Mouse (Mus musculus): ENCODE data around the gene Slpi.
A peak's percentile ranks its signal among the peaks of the same experiment; 100 is the strongest.

The Slpi gene

DNA sequence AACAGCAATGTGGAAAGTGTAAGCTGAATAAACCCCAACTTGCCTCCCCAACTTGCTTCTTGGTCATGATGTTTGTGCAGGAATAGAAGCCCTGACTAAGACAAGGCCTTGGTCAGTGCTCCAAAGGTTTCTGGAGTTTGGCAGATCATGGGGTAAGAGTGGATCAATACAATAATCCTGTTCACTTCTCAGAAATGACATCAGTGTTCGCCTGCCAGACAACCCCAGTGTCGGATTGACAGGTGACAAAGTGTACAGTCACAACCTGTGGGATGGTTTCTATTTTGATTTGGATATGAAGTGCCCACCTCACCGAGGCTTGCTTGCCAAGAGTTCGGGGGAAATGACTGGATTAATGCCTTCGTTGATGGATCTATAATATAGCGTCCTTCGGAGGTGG lies 32.4 kb upstream of the Slpi start:
- no peak for DNase-seq (ENCODE audit: low spot score)

DNA sequence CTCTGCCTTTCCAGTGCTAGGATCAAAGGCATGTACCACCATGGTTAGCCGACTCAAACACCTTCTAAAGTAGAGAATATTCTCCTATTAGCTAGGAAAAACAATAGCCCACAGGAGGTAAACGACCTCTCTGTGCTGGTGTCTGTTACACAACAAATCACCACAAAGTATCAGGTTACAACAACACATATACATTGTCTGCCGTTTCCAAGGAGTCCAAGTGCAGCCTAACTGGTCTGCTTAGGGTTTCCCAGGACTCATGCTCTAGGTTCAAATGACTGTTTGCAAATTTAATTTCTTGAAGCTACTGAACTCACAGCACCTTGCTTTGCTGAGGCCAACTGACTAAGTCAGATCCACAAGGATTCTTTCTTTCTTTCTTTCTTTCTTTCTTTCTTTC lies 30.6 kb upstream of the Slpi start:
- DNase-seq (ENCODE audit: low spot score): no peak

DNA sequence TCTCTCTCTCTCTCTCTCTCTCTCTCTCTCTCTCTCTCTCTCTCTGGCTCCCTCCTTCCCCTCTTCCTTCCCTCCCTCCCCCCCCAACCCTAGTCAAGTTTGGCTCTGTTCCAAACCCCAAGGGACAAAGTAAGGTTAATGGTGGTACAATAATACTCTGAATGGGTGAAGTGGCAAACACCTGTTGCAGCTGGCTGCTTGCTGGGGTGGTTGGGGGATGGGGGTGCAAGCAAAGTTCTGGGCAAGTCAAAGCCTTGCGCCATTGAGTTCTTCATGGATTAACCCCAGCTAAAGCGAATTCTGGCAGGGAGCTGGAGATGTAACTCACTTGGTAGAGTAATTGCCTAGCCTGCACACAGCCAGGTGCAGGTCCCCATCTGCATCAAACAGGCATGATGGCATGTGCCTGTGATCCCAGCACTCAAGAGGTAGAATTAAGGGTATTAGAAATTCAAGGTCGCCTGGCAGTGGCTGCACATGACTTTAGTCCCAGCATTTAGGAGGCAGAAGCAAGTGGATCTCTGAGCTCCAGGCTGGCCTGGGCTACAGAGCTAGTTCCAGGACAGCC lies 29.5 kb upstream of the Slpi start:
- DNase-seq (ENCODE audit: low spot score): no peak

DNA sequence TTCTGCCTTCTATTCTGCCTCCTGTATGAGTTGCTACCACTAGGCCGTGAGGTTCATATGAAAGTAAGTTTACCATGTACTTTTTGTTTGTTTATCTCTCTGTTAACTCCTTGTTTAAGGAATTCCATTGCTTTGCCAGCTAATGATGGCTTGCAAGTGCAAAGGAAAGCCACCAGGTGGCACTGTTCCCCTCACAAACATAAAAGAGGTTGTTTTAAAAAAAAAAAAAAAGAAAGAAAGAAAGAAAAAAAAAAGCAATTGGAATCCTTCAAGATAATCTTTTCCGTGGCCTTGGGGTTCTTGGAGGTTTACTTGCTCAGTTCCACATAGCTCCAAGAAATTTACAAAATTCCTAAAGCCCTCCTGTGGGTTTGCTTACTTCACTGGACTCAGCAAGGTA lies 28.3 kb upstream of the Slpi start:
- DNase-seq (ENCODE audit: low spot score): no peak

DNA sequence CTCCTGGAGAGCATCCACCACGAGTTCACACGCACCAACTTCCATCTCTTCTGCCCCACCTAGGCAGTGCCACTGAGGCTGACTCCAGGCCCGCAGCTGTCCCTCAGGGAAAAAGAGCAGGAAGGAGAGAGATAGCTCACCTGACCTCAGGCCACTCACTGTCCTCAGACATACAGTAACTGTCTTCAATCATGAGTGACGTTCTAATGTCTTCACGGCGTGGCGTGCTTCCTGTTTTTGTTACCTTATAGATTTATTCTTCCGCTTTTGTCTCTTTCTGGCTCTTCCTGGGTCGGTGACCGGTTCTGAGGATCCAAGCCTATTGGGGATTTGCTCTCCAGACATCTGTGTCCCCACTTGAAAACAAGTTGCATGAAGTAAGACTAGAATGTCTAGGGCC lies 25.7 kb upstream of the Slpi start:
- DNase-seq (ENCODE audit: low spot score): no peak

DNA sequence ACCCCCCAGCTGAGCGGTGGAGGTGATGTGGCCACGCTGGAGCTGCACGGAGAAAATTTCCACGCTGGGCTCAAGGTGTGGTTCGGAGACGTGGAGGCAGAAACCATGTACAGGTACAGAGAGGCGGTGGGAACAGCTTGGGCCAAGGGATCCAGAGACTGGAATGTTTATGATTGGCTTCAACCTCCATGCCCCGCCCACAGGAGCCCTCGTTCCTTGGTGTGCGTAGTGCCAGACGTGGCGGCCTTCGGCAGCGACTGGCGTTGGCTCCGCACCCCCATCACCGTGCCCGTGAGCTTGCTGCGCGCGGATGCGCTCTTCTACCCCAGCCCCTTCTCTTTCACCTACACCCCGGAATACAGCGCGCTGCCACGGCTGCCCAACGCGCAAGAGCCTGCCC lies 25.3 kb upstream of the Slpi start:
- DNase-seq (ENCODE audit: low spot score): no peak

DNA sequence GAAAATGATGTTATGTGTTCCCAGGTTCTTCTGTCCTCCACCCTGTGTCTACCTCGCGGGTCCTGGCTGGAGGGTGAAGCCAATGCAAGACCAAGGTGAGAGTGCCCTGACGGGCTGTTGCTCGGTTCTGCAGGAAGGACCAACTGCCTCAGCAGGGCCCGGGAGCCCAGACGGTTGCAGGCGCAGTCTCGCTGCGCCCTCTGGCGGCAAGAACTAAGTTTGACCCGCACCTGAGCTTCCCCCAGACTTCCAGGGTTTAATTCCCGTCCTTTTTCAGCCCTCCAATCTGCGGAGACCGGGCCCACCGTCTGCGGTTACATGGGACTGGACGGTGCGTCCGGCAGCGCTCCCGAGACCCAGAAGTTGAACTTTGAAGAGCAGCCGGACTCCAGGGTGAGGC lies 18.8 kb upstream of the Slpi start:
- DNase-seq (ENCODE audit: low spot score): no peak

DNA sequence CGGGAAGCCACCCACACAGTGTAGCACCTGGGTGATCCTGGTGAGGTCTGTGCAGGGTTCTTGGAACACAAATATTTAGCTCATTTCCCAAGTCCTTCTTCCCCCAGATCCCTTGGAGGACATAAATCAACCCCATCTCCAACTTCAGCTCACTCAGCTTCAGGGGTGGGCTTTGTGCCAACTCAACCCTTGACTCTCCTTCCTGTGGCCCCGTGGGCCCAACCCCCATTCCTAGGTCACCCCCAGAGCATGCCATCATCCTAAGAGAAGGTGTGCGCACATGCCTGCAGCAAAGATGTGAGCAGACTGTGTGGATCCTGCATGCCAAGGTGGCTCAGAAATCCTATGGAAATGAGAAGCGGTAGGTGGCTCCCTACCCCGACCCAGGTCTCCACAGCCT lies 16.6 kb upstream of the Slpi start:
- DNase-seq (ENCODE audit: low spot score): no peak

DNA sequence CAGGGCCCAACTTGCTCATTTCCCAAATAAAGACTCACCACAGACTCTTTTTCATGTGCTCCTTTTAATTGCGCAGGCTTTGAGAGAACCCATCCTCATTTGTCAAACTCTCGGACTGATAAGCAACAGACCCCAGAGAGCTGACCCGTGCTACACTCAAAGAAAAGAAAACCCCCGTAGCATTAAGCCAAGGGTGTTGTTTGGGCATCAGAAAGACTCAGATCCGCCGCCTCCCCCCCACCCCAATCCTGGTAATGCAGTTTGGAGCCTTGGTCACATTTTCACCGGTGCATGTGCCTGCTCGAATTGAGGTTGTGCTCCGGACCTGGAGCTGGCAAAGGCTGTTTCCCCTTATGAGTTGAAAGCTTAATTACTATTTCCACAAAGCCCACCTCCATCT lies 16.2 kb upstream of the Slpi start, which contains the start of gene Matn4:
TSS of gene Matn4 (minus strand) at position 101 of the 400 bp plus-strand sequence.
- DNase-seq (ENCODE audit: low spot score): no peak

DNA sequence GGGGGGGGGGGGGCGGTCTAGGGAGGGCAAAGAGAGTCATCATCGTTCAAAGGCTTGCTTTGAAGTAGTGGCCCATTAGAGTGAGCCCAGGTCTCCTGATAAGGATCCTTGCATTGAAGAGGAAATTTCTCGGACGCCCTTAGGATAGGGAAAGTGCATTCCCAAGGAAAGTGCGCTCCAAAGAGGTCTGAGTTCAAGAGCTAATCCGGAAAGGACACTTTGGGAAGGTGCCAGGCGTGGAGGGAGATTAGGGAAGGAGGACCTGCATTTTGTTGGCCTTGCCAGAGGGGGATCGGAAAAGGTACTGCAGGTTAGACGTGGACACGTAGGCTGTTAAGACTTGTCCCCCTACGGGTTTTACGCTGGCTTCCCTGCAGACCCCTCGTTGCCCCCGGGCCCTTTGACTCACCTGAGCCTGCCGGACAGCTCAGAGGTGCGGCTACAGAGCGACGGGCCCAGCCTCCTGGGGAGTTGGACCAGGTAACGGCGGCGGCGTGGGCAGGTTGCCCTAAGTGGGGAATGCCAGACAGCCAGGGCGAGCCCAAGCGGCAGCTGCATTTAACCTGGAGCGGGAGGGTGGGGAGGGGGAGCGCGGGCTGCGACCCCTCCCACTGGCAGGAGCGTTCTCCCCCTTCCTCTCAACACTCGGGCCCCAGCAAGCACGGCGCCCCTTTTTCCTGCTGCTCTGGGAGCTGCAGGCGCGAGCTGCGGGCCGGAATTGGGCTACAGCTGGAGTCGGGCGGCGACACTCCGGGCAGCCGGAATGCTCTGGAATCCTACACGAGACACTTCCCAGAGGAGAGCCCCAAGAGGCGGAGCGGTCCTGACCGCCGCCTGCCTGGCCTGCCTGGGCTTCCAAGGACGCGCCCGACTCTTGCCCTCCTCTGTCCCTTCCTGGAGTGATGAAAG lies 15.4 kb upstream of the Slpi start:
- no peak for DNase-seq (ENCODE audit: low spot score)

DNA sequence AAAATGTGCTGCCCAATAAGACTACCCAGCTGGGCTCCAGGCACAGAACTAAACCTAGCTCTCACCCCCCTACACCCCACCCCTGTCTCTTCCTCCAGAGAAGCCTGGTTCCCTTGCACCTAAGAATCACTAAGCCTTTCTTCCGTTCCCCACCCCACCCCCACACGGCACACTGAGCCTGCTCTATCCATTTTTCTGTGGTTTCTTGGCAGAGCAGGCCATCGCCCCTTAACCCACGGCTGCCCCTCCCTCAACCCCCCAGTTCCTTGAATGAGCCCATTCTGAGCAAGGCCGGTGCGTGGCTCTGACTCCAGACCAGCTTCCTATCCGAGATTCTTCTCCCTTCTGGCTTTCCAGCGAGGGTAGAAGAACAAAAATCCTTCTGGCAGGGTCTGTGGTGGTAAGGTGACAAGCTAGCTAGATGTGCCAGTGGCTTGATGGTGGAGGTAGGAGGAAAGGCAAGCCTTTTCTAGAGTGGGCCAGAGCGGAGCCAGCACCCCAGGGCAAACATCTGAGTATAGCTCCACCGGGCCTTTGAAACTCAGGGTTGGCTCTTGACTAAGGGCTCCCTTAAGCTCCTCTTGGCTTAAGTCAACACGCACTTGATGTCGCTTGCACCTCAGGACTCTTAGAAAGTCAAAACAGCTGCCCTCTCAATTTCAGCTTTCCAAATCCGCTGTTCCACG lies 14.6 kb upstream of the Slpi start:
- DNase-seq (ENCODE audit: low spot score): no peak

DNA sequence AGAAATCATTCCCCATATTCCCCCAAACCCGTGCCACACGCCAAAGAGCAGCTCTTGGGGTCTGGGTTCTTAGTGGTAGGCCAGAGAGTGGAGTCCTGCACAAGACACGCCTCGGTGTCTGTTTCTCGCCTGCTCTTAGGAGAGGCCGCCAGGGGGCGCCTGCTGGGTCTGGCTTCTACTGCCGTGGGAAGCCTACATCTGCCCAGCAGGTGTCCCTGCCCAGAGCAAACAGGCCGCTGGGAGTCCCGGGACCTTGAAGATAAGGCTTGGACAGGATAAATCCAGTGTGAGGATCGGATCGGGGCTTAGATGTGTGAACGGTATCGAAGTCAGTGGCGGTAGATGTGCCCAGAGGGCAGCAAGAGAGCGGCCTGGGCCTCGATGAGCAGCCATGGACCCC lies 14.0 kb upstream of the Slpi start, which contains the start of gene Rbpjl:
TSS of gene Rbpjl (plus strand) at position 236 of the 400 bp plus-strand sequence.
- peak; percentile 58 for DNase-seq (ENCODE audit: low spot score)

DNA sequence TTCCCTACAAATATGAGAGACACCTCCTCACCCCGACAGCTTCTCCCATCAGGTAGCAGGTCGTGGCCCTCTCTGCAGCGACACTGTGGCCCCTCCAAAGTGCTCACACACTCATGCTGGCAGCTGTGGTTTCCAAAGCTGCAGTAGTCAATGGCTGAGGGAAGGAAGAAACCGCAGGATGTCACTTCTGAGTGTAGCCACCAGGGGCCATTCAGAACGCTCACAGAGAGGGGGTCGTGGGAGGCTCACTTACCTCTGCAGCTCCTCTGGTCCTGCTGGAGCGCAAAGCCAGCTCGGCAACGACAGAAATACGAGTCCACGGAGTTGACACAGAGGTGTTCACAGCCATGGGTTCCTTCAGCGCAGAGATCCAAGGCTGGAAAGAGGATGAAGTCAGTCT lies 8.0 kb upstream of the Slpi start:
- DNase-seq (ENCODE audit: low spot score): no peak

DNA sequence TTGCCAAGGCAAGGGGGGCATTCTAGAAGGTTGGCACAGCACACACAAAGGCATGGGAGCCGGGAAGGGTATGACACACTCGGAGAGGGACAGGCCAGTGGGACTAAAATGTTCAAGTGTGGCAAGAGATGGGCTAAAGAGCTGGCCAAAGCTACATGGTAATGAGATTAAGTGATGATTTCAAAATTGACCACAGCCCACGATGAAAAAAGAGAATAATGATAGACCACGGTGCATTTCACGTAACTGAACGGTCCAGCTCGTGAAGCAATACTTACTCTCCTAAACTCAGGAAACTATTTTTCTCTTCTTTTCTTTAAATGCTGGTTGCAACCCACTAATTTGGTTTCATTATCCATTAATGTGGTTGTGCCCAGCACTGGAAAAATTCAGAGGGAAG lies 7.2 kb upstream of the Slpi start:
- no peak for DNase-seq (ENCODE audit: low spot score)

DNA sequence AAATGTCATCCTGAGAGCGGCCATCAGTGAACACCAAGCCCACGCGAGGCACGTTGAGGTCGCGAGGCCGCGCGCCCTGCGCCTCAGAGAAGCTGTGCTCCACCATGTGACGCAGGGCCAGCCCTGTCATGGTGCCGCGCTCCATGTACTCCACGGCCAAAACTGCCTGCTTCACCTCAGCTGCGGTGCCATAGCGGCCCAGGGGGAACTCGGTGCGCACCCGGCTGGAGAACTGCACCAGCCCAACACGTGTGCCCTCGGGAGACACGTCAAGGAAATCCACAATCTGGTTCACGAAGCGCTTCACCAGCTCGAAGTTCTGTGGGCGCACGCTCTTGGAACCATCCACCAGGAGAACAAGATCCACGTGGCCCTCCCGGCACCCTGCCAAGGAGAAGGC lies 4.2 kb upstream of the Slpi start:
- no peak for DNase-seq (ENCODE audit: low spot score)

DNA sequence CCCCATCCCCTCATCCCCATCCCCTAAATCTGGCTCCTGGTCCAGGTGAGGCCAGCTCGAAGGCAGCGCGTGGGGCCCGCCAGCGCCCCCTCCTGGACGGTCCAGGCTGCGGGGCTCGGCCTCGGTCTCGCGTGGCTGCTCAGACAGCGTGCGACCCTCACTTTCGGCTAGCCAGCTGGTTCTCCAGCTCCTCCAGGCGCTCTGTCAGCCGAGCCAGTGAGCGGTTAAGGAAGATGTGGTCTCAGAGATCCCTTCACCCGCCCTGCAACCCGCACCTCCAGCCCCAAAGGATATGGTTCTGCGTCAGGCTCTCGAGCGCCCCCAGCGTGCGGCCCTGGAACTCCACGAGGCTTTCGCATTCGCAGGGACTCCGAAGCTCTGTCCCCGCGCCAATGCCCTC lies 604 bp upstream of the Slpi start:
- DNase-seq (ENCODE audit: low spot score): peak; percentile 69

DNA sequence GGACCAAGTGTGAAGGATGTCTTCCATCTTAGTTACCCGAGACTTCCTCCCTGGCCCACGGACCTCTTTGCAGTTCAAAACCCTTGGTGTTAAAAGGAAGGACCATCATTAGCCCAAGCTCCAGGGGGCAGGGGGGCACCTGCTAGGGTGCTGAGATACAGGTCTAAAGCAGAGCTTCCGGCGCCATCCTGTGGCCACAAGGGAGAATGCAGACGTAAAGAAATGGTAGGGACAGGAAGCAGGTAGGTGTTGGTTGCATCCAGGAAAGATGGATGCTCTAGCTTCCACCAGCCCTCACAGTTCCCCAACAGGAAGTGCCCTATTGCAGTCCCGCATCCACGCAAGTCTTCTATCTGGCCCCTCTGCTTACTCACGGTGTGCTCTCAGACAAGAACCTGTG lies 1.9 kb downstream of the Slpi start:
- no peak for DNase-seq (ENCODE audit: low spot score)

DNA sequence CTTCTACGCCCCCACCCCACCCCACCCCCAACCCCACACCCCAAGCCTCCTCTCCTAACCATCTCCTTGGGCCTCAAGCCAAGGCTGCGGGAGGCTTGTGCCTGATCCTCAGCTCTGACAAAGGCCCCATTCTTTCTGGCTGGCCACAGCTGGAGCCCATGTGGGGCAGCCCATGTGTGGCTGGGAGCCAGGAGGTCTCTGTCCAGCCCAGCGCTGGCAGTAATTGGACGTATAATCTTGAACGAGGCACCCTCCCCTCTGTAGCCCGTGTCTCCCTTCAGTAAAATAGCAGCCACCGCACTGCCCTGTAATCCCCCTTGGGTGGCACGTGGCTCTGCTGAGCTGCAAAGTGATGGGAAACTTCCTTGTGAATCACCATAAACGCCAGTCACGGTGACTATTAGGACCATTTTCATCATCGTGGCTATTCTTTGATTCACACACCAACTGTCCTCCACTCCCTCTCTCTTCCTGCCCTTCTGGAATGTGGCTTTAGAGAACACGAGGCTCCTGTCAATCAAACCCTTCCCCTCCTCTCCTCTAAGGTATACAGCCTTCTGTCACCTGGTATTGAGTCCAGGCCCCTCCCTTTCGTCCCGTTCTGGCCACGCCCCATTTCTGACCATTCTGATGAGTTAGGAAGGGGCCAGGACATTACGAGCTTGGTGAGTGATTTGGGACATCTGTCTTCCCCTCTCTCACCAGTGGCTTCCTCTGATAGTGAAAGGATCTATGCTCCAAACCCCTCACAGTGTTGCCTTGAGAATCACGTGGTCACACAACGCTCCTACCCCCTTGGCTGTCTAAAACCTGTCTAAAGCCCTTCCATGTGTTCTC lies 2.8 kb downstream of the Slpi start:
- no peak for DNase-seq (ENCODE audit: low spot score)

DNA sequence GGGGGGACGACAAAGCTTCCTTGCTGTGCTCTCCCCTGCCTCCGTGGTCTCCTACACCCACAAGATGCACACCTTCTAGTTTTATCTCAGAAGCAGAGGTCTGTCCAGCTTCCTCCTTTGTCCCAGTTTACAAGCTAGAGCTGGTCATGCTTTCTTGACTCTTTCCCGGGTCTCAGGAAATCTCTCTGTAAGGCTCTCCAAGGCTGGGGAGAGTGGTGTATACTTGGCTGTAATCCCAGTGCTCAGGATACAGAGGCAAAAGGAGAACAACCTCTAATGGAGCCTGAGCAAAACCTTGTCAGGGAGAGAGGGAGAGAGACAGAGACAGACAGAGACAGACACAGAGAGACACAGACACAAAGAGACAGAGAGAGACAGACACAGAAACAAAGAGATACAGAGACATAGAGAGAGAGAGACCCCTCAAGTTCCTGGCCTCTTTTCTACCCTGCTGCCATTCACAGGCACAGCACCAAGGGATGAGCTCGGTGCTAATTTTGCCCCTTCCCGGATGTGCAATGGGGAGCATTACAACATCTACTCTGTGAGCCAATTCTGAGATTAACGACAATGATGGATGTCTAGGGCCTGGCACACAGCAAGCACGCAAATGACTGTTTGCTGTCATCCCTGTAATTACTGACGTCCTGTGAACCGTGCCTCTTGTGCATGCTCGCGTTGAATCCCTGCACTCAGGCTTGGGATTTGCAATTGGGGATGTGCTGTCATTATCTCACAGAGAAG lies 5.1 kb downstream of the Slpi start:
- no peak for DNase-seq (ENCODE audit: low spot score)

DNA sequence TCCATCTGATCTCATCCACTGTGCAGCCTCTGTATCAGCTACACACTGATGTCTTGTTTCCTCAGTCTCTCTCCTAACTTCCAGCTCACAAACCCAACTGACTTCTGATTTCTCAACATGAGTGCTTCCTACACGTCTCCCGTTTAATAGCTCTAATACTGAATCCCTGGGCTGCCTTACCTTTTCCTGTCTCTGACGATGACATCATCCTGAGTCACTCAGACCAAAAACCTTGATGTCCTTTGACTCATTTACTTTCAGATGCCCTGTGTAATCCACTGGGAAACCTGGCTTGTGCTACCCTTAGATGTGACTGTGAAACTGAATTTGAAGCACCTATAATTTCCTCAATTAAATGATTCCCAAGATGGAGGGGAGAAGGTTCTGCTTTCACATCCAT lies 5.9 kb downstream of the Slpi start:
- no peak for DNase-seq (ENCODE audit: low spot score)

DNA sequence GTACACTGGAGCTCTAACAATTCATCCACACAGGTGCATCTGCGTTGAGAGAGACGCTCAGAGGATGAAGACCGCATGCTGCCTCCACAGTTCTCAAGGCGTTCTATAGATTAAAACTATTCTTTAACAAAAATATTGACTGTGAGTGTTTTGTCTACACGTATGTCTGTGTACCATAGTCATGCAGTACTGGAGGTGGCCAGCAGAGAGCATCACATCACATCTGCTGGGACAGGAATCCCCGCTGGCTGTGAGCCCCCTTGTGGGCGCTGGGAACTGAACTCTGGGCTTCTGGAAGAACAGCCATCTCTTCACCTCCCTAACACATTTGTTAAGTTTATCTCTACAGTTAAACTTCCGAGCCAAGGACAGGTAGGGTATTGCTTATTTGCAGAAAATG lies 7.2 kb downstream of the Slpi start:
- no peak for DNase-seq (ENCODE audit: low spot score)
